Mouse (Mus musculus) cerebellum, adult 8-10 months (tissue): ENCODE data around the gene Socs4.
A peak's percentile ranks its signal among the peaks of the same experiment; 100 is the strongest.

Experiments used
- DNase-seq: peaks from one replicate; pipeline ENCODE4 v3.0.0; 2022

The Socs4 gene

DNA sequence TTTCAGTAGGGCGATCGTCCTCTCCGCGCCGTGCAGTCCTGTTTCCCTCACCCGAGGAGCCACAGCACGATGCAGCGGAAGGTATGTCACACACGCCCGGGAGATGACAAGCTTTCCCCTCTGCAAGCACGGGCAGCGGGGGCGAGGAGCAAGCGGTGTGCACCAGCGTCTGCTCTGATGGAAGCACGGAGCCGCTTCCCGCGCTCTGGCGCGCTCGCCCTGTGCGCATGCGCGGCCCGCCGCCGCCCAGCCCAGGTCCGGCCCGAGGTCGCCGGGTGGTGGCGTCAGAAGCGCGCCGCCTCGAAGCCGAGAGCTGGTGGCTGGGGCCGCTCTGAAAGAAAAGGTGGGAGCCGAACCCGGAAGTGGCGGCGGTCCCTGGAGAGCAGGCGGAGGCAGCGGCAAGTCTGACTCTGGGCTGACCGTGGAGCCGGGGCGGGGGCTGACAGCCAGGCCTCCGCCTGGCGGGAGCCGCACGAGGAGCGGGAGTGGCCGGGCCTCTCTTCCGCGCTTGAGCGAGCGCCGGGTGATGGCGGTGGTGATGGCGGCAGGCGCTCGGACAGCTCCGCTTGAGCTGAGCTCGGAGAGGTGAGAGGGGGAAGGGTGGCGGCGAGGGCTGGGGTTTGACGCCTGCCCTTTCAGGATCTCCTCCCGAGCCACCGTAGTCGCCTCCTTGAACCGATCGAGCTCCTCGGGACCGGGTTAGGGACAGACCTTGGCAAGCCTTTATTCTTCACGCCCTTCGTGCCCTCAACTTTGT is at the start of gene Socs4, which contains the start of gene Wdhd1:
TSS of gene Socs4 (plus strand) at position 295 of the 757 bp plus-strand sequence.
TSS of gene Wdhd1 (minus strand) at position 221 of the 757 bp plus-strand sequence.
- DNase-seq = peak; percentile 95

DNA sequence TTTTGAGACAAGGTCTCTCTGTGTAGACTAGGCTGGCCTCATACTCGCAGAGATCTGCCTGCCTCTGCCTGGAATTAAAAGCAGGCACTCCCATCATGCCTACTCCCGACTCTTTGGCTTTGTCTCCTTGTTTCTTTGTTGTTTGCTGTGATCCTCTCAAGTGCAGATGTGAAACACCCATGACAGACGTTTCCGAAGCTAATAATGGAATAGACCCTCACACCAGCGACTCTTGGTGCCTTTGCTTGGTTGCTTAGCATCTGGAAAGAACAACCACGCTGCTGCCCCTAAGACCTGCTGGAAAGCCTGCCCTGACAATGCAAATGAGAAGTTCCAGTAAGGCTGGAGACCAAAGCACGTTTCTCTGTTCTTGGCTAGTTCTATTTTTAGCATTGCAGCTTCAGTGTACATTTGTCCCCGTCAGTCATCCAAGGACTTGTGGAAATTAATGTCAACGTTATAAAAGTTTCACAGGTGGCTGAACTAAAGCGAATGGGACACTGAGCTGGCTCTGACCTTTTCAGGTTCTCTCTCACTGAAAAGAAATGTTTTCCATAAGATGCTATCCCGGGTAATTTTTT is 46.8 kb upstream of the Socs4 start:
- DNase-seq = no peak

DNA sequence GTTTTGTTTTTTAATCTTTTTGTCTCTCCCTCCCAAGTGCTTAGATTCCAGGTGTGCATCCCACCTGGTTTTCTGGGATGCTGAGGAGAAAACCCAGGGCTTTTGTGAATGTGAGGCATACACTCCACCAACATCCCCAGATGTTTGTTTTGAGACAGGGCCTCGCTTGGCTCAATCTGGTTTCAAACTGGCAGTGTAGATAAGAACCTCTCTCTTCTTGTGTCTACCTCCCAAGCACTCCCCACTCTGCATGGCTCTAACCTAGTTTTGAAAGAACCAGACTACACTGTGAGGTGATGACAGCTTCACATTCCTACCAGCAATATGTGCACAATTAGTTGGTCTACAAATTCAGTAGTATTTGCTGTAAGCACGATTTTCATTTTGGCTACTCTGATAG is 43.1 kb upstream of the Socs4 start:
- no peak for DNase-seq

DNA sequence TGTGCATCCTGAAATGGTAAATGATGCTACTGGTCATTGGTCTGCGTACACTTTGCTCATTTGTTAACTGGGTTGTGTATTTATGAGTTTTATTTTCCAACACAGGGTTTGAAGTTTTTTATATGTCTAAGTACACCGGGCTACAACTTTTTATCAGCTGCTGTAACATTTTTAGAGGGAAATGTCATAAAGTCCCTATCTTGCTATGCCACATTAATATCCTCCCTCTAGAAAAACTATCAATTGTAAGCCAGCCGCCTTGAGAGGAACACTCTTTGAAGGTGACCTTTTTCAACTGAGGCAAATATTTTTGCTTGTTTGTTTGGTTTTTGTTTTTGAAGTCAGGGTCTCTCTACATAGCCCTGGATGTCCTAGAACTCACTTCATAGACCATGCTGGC is 42.7 kb upstream of the Socs4 start:
- no peak for DNase-seq

DNA sequence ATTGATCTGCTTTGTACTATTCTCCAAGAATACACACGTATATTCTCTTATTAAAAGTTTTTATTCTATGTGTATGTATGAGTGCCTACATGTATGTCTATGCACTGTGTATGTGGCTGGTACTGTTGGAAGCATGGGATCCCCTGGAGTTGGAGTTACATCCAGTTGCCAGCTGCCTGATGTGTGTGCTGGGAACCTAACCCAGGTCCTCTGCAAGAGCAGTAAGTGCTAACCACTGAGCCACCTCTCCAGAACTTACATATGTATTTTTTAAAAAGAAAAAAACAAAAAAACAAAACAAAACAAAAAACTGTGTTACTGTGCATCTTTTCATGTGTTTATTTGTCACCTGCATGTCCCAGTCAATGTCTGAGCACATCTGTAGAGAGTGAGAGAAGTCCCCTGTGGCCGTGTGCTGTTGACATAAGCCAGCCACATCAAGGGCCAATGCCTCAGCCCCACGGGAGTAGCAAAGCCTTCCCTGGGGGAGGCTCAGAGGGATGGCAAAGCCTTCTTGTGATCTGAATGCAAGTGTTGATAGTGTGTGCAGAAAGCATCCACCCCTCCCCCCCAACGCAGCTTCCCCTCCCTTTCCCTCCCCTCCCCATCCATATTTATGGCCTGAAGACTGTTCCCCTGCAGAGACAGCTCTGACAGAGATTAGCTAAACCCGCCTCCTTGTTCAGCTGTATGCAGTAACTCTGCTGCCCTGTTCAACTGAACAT is 42.0 kb upstream of the Socs4 start:
- no peak for DNase-seq

DNA sequence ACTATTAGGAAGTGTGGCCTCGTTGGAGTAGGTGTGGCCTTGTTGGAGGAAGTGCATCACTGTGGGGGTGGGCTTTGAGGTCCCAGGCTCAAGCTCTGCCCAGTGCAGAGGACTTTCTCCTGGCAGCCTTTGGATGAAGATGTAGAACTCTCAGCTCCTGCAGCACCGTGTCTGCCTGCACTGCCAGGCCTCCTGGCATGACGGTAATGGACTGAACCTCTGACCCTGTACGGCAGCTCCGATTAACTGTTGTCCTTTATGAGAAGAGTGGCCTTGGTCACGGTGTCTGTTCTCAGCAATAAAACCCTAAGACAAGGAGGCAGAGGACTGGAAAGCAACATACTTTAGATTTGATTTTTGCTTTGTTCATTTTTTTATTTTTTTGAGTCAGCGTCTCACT is 40.2 kb upstream of the Socs4 start:
- no peak for DNase-seq

DNA sequence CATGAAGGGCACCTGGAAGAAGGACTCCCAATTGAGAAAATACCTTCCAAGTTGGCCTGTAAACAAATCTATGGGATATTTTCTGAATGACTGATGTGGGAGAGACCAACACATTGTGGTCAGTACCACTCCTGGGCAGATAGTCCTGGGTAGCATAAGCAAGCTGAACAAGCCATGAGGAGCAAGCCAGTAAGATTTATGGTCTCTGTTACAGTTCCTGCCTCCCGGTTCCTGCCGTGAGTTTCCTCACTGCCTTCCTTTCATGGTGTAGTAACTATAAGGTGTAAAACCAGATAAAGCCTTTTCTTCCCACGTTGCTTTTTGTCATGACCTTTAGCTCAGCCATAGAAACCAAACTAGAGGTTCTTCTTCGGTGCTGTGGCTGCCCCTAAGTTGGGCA is 39.4 kb upstream of the Socs4 start:
- DNase-seq = no peak

DNA sequence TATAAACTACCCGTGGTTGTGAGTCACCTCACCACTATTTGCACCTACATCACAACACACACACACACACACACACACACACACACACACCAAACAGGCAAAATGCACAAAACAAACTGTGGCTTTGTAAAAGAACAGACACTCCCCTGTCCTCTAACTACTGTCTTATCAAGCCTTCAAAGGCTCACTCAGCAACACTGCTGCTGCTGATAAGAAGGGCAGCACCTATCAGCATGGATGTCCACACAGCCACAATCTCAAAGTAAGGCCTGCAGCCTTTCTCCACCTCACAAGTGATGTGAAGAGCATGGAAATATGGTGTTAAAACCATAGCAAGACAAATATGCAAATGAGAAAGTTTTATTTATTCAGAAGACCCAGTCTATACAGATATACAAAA is 36.1 kb upstream of the Socs4 start:
- no peak for DNase-seq

DNA sequence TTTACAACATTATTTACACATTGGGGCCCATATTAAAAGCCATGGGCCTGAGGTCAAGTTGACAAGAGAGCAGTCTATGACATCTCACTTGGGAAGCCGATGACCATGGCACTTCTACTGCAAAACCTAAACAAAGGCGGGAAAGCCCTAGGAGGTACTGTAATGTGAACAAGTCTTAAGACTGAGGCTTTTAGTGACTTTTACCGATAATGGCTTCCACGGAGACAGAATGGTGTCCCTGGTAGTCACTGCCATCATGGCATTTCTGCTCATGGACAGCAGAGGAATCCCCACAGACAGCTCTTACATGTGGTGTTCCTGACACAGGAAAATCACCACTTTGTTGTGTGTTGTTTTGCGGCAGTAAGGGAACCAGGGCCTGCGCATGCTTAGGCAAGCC is 35.7 kb upstream of the Socs4 start:
- DNase-seq = no peak

DNA sequence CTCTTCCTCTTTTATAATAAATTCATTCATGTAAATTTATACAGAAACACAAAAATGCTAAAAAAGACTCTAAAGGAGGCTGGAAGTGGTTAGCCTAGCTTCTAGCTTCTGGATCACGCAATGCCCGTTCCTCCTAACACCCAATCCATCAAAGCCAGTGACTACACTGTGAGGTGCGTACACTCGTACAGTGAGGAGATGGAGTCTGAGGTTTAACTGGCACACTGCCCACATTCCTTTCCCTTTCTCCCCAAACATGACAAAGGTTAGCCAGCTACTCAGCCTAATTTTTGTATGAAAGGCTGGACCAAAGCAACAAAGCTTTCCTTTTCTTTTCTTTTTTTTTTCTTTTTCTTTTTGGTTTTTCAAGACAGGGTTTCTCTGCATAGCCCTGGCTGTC is 34.0 kb upstream of the Socs4 start:
- no peak for DNase-seq

DNA sequence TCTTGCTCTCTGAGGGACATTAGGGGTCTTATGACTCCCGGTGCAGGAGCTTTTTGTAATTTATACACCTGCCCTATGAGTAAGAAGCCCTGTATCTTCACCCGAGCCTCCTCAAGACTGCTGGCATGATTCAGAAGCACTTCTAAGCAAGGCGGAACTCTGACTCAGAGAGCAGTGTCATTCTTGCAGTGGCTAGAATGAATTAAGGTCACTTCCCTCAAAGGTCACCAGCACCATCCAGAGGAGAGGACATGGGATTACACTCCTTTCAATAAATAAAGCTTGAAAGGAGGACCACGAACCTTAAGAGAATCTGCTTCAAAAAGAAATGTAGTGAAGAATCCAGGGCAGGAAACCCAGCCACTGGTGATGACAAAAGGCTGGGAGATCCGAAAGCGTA is 26.9 kb upstream of the Socs4 start:
- no peak for DNase-seq

DNA sequence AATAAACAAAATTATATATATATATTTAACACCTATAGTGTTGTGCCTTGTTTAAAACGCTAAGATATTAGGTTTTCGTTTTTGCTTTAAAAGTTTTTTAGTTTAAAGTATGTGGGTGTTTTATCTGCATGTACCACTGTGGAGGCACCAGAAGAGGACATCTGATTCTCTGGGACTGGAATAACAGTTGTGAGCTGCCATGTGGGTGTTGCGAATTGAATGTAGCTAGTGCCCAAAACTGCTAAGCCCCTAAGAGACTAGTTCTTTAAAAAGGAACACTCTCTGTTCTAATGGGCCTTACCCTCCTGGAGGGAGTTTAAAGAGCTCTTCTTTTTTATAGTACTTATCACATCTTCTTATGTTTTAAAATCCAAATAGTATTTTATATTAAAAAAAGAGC is 11.9 kb upstream of the Socs4 start:
- no peak for DNase-seq

DNA sequence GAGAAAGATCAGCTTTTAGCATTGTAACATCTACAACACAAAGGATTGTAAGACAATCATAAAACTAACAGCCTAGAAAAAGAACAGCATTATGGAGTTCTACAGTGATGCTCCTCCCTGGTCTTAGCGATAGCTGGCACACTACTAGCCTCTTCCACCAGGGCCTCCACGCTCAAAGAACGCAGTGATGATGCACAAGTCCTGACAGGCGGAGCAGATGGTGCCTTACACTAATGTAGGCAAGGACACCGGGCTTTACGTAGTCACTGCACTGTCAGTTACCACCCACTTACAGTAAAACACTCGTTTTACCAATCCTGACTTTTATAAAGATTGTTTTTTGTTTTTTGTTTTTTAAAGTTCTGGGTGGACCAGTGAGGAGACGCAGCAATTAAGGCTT is 10.9 kb upstream of the Socs4 start:
- no peak for DNase-seq

DNA sequence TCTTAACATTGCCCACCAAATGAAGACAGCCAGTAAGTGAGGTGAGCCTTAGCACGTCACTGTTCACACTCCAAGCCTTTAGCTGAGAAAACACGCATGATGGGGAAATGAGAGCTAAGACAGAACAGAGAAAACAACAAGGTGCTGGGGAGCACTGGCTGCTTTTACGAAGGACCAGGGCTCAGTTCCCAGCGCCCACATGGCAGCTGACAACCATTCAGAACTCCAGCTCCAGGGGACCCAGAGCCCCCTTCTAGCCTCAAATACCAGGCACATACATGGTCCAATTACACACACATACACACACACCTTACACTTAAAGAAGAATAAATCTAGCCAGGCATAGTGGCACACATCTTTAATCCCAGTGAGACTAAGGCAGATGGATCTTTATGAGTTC is 7.7 kb upstream of the Socs4 start:
- no peak for DNase-seq

DNA sequence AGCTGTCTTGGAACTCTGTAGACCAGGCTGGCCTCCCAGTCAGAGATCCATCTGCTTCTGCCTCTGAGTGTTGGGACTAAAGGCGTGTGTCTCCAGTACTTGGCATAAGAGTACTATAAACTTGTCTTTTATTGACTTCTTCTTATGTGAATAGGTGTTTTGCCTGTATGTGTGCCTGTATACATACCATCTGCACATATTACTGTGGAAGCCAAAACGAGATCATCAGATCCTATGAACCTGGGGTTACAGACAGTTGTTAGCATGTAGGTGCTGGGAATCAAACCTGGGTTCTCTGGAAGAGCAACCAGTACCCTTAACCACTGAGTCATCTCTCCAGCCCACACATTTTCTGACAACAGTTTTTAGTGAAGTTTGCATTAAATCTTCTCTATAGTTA is 7.0 kb upstream of the Socs4 start:
- DNase-seq = no peak

DNA sequence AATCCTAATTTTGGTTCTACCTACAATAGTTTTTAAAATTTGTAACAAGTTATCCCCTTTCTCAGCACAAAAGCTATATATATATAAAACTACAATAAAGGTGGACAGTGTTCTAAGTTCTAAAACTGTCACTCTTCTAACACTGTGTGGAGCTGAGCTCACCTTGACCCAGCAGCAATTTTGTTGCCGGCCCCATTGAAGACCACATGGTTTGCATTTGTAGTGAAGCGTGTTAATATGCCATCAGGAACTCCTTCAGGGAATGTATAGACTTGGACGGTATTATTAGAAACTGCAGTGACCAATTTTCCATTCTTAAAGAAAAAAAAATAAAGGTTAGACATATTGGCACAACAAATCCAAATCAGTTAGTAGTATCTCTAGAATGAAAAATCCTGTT is 3.0 kb upstream of the Socs4 start:
- DNase-seq = no peak

DNA sequence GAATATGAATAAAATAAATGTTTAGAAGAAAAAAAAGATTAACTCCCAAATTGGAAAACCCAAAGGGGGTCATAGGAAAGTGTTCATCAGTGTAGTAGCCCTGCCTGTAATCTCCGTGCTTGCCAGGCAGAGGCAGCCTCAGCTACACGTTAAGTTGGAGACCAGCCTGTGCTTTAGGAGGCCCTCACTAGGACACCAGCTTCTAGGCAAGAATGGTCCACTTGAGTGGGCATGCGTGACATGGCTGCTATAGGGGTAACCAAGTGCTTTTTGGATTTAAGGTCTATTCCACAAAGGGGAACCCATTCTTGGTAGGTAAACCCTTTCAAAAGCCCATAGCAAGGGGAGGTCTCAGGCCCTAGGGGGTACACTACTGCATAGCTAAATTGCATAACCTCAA is 1.3 kb upstream of the Socs4 start:
- peak; percentile 10 for DNase-seq

DNA sequence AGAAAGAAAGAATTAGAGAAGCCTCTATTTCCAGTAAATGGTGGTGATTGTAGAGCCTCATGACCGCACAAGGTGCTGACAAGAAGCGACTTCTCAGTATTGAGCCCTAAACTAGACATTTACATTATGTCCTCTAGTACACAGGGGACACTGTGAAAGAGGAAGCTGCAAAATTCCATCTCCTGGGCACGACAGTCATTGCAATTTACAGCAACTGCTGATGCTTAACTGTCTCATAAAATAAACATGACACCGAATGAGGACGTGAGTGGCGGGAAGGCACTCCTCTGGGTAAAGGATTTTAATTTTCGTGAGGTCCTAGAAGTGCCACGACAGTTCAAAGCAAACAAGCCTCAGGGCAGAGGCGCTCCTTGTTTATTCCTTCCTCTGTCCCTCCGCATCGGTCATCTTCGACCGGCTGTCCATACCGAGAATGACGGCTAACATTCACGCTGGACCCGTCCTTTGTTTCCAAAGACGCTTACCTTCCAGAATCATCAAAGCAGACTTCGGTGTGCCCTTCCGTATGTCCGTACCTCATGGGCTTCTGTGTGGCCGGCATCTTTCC is 611 bp upstream of the Socs4 start:
- no peak for DNase-seq

DNA sequence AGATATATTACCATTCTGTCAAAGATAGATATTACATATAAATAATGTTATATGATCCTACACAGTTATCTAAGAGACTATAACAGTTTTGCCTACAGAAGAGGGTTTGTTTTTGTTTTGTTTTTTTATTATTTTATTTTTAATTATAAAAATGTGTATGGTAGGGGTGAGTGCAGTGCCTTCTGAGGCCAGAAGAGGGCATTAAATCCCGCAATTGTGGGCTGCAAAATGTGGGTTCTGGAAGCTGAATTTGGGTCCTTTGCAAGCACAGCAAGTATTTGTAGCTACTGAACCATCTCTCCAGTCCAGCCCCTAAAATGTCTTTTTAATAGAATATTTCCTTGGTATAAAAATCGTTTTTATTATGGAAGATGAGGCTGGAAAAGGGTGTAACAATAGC is 2.3 kb downstream of the Socs4 start:
- DNase-seq = no peak

DNA sequence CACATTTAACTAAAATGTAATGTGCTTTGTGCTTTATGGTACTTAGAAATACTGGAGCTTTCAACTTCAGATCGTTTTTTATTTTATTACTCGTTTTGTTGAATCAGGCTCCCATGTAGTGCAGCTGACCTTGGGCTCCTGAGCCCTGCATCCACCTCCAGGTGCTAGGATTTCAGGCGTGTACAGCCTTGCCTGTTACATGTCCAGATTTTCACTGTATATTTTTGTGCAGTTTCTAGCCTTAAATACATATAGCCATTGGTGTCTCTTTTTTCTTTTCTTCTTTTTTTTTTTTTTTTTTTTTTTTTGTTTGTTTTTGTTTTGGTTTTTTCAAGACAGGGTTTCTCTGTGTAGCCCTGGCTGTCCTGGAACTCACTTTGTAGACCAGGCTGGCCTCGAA is 4.8 kb downstream of the Socs4 start:
- no peak for DNase-seq

DNA sequence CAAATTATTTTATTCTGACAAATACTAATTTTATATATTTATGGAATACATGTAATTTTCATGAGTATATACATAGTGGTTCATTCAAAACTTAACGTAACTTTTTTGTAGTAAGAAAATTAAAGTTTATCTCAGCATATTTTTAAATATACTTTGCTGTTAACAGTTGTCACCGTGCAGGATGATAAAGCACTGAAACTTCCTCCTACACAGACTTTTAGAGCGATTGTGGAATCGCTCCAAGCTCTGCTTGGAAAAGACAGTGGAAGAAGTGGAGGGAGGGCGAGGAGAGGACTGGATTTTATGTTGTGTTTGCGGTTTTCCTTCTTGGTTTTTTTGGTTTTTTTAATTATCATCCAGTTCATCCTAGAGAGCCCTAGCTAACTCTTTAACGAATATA is 6.8 kb downstream of the Socs4 start:
- DNase-seq = no peak

DNA sequence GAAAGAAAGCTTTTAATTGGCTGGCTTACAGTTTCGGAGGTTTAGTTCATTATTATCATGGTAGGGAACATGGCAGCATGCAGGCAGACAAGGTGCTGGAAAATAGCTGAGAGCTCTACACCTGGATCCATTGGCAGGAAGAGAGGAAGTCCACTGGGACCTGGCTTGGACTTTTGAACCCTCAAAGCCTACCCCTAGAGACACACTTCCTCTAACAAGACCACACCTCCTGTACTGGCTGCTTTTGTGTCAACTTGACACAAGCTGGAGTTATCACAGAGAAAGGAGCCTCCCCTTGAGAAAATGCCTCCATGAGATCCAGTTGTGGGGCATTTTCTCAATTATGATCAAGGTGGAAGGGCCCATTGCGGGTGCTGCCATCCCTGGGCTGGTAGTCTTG is 8.5 kb downstream of the Socs4 start:
- DNase-seq = no peak

DNA sequence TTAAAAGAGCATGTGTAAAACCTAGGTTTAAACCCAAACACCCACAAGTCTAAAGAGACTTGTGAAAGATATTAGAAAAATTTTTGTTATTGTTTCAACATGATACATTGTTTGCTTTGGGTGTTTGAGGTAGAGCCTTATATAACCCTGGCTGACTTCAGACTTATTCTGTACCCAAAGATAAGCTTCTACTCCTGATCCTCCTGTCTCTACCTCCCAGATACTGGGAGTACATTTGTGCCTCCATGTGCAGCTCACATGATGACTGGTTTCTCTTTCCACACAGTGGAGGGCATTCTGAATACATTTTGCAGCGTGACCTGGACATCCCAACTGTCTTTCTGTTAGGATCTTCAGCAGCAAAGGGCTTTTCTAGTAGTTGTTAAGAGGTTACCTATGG is 9.5 kb downstream of the Socs4 start:
- no peak for DNase-seq

DNA sequence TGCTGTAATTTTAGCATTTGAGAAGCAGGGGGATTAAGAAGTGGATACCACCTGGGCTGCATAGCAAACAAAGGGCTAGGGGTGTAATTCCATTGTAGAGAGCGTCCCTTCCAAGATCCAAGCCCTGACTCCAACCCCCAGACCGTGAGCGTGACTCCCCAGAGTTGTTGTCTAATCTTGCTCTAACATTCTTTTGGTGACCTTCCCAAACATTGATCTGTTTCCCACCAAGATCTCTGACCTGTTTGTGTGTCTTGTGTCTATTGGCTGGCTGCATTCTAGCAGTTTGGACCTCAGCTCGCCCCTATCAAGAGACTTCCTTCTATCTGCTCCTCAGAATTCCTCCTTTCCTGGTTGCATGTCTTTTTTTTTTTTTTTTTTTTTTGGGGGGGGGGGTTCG is 10.3 kb downstream of the Socs4 start:
- no peak for DNase-seq
